Comparison of ENCODE assay signal across 8 mouse cellular contexts in genomic region chr3:31093627-31094351, GRCm38 (mm10). TPM values are rescaled to one million over a fixed set of nuclear protein-coding genes. Genes with fewer than 3 reads are reported as not detected.
A peak's percentile ranks its signal among the peaks of the same experiment; 100 is the strongest.
DNase-seq lines count a peak whose midpoint lies in the region; ATAC-seq and TF ChIP-seq lines count a peak whose summit lies in the region.

No protein-coding gene starts in this region.

- H3K27me3 ChIP-seq in forebrain, embryonic 14.5 days (replicated peaks; ENCODE audit: control insufficient read depth, insufficient read depth, low read length) = no peaks in the 10 kb centered on the region
- H3K27me3 ChIP-seq in neural tube, embryonic 14.5 days (ENCODE audit: control insufficient read depth, insufficient read depth, low read length) = no peaks in the 10 kb centered on the region
- H3K27me3 ChIP-seq in testis, adult 2 months (ENCODE audit: control insufficient read depth, insufficient read depth, low read length) = no peaks in the 10 kb centered on the region

- peak; percentile 38 for ATAC-seq in forebrain, embryonic 14.5 days
- peak; percentile 28 for ATAC-seq in neural tube, embryonic 14.5 days (ENCODE audit: low read depth)

- H3K9me3 ChIP-seq in forebrain, embryonic 14.5 days (replicated peaks; ENCODE audit: control insufficient read depth, low read length) = no peaks in the 10 kb centered on the region
- no peaks in the 10 kb centered on the region for H3K9me3 ChIP-seq in neural tube, embryonic 14.5 days (ENCODE audit: control insufficient read depth, low read length)

- H3K27ac ChIP-seq in brown adipose tissue, adult 24 weeks (replicated peaks; ENCODE audit: low read depth, low read length) = peak overlapping the region; percentile 99
- H3K27ac ChIP-seq in forebrain, embryonic 14.5 days (ENCODE audit: low read depth, low read length) = peak overlapping the region; percentile 100
- H3K27ac ChIP-seq in neural tube, embryonic 14.5 days (ENCODE audit: low read depth, low read length) = peak overlapping the region; percentile 99
- H3K27ac ChIP-seq in testis, adult 2 months (ENCODE audit: control insufficient read depth, insufficient read depth, low read depth, low read length) = peak overlapping the region; percentile 78

- under 1% methylated on average over 34 of the region's 58 CpGs for WGBS in forebrain, embryonic 14.5 days
- under 1% methylated on average over 45 of the region's 58 CpGs for WGBS in neural tube, embryonic 14.5 days

- H3K9ac ChIP-seq in forebrain, embryonic 14.5 days (ENCODE audit: low read length) = peak overlapping the region; percentile 92
- H3K9ac ChIP-seq in neural tube, embryonic 14.5 days (replicated peaks; ENCODE audit: low read depth, low read length) = peak overlapping the region; percentile 98

- peak overlapping the region; percentile 90 for H3K4me3 ChIP-seq in brown adipose tissue, adult 24 weeks (ENCODE audit: insufficient read depth, low read depth, low read length)
- H3K4me3 ChIP-seq in forebrain, embryonic 14.5 days (ENCODE audit: low read depth, low read length) = peak overlapping the region; percentile 89
- H3K4me3 ChIP-seq in neural tube, embryonic 14.5 days (ENCODE audit: low read depth, low read length) = peak overlapping the region; percentile 98
- peak overlapping the region; percentile 73 for H3K4me3 ChIP-seq in testis, adult 2 months (ENCODE audit: control insufficient read depth, low read depth, low read length)

- H3K4me1 ChIP-seq in brown adipose tissue, adult 24 weeks (ENCODE audit: control insufficient read depth, insufficient read depth, insufficient read length, low read length) = peaks cover 12% of the 10 kb centered on the region
- H3K4me1 ChIP-seq in forebrain, embryonic 14.5 days (ENCODE audit: control insufficient read depth, insufficient read depth, low read length) = peaks cover 16% of the 10 kb centered on the region
- H3K4me1 ChIP-seq in neural tube, embryonic 14.5 days (ENCODE audit: control insufficient read depth, insufficient read depth, low read length) = peaks cover 25% of the 10 kb centered on the region
- peaks cover 11% of the 10 kb centered on the region for H3K4me1 ChIP-seq in testis, adult 2 months (ENCODE audit: control insufficient read depth, insufficient read depth, low read length)

- H3K4me2 ChIP-seq in forebrain, embryonic 14.5 days (ENCODE audit: low read length) = peak overlapping the region; percentile 78
- H3K4me2 ChIP-seq in neural tube, embryonic 14.5 days (ENCODE audit: low read depth, low read length) = peak overlapping the region; percentile 69

- intact Hi-C loops in heart, postnatal 14 days (cut with DNase I) = loop anchor here (2.0 kb wide), 1 partner anchor 37 kb away; no protein-coding TSS in a partner anchor

- DNase-seq in CD8-positive naive resting alpha-beta T cell, adult 2 months (ENCODE audit: low read depth in 2 of 2, low spot score in 2 of 2) = peak; percentile 64 to 68
- DNase-seq in forebrain, embryonic 14.5 days (ENCODE audit: low spot score) = peak; percentile 84
- DNase-seq in heart, postnatal 14 days = peak; percentile 73 to 80
- DNase-seq in layer of hippocampus, adult 18-20 months (ENCODE audit: low spot score in 2 of 2) = peak; percentile 39 to 59
- peak; percentile 75 to 78 for DNase-seq in lung, adult 18-20 months

- peaks cover 3% of the 10 kb centered on the region; the same call in 1 of the 2 replicates for H3K36me3 ChIP-seq in forebrain, embryonic 14.5 days (ENCODE audit: control insufficient read depth, insufficient read depth, low read length)
- no peaks in the 10 kb centered on the region for H3K36me3 ChIP-seq in neural tube, embryonic 14.5 days (ENCODE audit: control insufficient read depth, insufficient read depth, low read length)
- no peaks in the 10 kb centered on the region for H3K36me3 ChIP-seq in testis, adult 2 months (ENCODE audit: control insufficient read depth, insufficient read depth, low read length)

- no peak for TF ChIP-seq CTCF in testis, adult 2 months (IDR thresholded peaks at IDR 0.05; ENCODE audit: control insufficient read depth, insufficient read depth, insufficient replicate concordance, low read depth, low read length)

- TF ChIP-seq POLR2A in testis, adult 2 months (IDR thresholded peaks at IDR 0.05; ENCODE audit: control insufficient read depth, low read depth, low read length) = peak; percentile 31; the same call in 1 of the 2 replicates

RNA-seq across cellular contexts. Expression of gene Skil, which starts 1.1 kb away (rescaled TPM):
- polyA plus RNA-seq in brown adipose tissue, adult 24 weeks (2012; ENCODE audit: insufficient read depth, insufficient read length, missing spikeins) = 18.4 and 21.4 TPM in 2 replicates
- 24.2 and 36.0 TPM in 2 replicates for polyA plus RNA-seq in forebrain, embryonic 14.5 days (2014; fragmentation: Nextera tagmentation; extraction: Ambion mirVana)
- total RNA-seq in heart, postnatal 14 days (2021) = 10 to 100 TPM; 19.6 to 23.4 TPM
- 10 to 100 TPM; 61.6 to 63.4 TPM for total RNA-seq in layer of hippocampus, adult 18-20 months (2021)
- 38.3 and 39.7 TPM in 2 replicates for polyA plus RNA-seq in neural tube, embryonic 14.5 days (2014; fragmentation: Nextera tagmentation; extraction: Ambion mirVana)
- 3.5 and 3.7 TPM in 2 replicates for polyA plus RNA-seq in testis, adult 2 months (2012; rRNA removed)

RNA-seq across cellular contexts. Expression of gene Cldn11, which starts 55.9 kb away (rescaled TPM):
- not detected in 2 replicates for polyA plus RNA-seq in brown adipose tissue, adult 24 weeks (2012; ENCODE audit: insufficient read depth, insufficient read length, missing spikeins)
- 55.3 and 60.4 TPM in 2 replicates for polyA plus RNA-seq in forebrain, embryonic 14.5 days (2014; fragmentation: Nextera tagmentation; extraction: Ambion mirVana)
- 1 to 10 TPM in 1 of 2 experiments, under 1 TPM in 1; 0.83 to 1.9 TPM for total RNA-seq in heart, postnatal 14 days (2021)
- 100 to 1,000 TPM in 1 of 2 experiments, 10 to 100 TPM in 1; 98.2 to 115 TPM for total RNA-seq in layer of hippocampus, adult 18-20 months (2021)
- 2.1 and 58.1 TPM in 2 replicates for polyA plus RNA-seq in neural tube, embryonic 14.5 days (2014; fragmentation: Nextera tagmentation; extraction: Ambion mirVana)
- polyA plus RNA-seq in testis, adult 2 months (2012; rRNA removed) = 71.5 and 115 TPM in 2 replicates

Comparison
In these comparisons a context has a peak if more than half of its experiments do, and no peak if none do; other contexts are left out.
1. Peak in every context shown above with its lines: DNase-seq, ATAC-seq, H3K4me3 ChIP-seq and H3K27ac ChIP-seq.